Mouse (Mus musculus) testis, adult 10 weeks (tissue): ENCODE results near the gene Edem3. TPM values are rescaled to one million over a fixed set of nuclear protein-coding genes. Genes with fewer than 3 reads are reported as not detected.

Source experiments
- polyA plus RNA-seq: library from polyadenylated mRNA; stranded (reverse); fragments of 350-450 nt; fragmentation: Illumina TruSeq; extraction: RNeasy Lipid Tissue Mini Kit (QIAGEN cat#74804); gene quantifications from one replicate; pipeline ENCODE4 v1.2.3, GENCODE M21; 2014; ENCODE audit warnings: low read depth, low replicate concordance

The Edem3 gene
- 18.5 TPM for polyA plus RNA-seq

DNA sequence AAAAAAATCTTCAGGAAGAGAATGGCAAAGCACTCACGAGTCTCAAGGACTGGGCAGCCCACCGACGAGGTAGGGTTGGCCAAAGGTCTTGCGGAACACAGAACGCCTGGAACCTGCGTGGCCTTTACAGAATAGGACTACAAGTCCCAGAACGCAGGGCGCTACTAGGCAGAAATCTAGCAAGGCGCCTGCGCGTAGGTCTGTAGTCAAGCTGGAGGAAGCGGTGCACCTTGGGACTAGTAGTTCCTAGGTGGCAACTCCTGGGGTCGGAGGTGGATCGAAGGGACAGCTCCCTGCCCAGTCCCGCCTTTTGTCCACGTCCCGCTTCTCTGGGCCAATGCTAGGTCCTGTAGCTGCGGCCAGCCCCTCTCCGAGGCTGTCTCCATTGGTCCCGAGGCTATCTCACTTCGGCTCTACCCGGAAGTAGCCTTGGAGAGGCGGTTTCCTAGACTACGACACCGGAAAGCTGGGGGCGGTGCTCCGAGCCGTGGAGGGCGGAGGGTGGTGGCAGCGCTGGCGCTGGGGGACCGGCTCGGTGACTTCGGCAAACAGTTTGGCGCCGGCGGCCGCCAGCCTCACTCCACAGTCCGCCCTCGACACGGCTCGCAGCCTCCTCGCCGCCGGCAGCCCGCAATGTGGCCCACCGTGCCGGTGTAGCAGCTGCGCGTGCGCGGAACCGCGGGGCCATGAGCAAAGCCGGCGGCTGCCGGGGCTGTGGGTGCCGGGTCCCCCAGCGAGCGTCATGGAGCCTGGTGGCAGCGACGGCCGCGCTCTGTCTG is at the start of gene Edem3:
TSS of gene Edem3 (plus strand) at position 491 of the 779 bp plus-strand sequence.

Other genes starting within 250 kb of the Edem3 start
- 14.7 TPM for gene Fam129a, start 184.2 kb upstream of the Edem3 start, polyA plus RNA-seq